Mouse (Mus musculus): ENCODE measurements around the gene Ndfip2. TPM values are rescaled to one million over a fixed set of nuclear protein-coding genes. Genes with fewer than 3 reads are reported as not detected.

Gene Ndfip2
- polyA plus RNA-seq, 1 experiment from 2014 or later: 48.5 TPM

GRCm38 (mm10) chr14:105287972-105288371 lies 29.6 kb downstream of the Ndfip2 start:
- no peak overlapping the region for H3K27ac ChIP-seq
- peaks cover 16% of the 10 kb centered on the region for H3K36me3 ChIP-seq
- H3K4me2 ChIP-seq: no peak overlapping the region
- no peak overlapping the region for H3K4me3 ChIP-seq
- H3K4me1 ChIP-seq: 0 out of 2 replicates have a peak, but pooled peaks cover 3% of the 10 kb centered on the region
- no peaks in the 10 kb centered on the region for H3K9me3 ChIP-seq
- no peaks in the 10 kb centered on the region for H3K27me3 ChIP-seq
- ATAC-seq (ENCODE audit: insufficient number of reproducible peaks, insufficient read depth, low FRiP score, low TSS enrichment, low read depth): no peak
- H3K9ac ChIP-seq: no peak overlapping the region
- 76% methylated on average over 2 of the region's 2 CpGs for WGBS

- Histone ChIP-seq H3K9me3 (no peaks in the 10 kb centered on the region), H3K27me3 (no peaks in the 10 kb centered on the region)
- ATAC-seq (ENCODE audit: insufficient number of reproducible peaks, insufficient read depth, low FRiP score, low TSS enrichment, low read depth): no peak
These were observed 30.2 kb downstream of the Ndfip2 start for GRCm38 (mm10) chr14:105288529-105288928.

GRCm38 (mm10) chr14:105292139-105292538 lies 33.8 kb downstream of the Ndfip2 start:
- Histone ChIP-seq H3K4me2 (no peak overlapping the region), H3K4me3 (no peak overlapping the region), H3K9ac (no peak overlapping the region), H3K9me3 (no peaks in the 10 kb centered on the region), H3K4me1 (0 out of 2 replicates have a peak, but pooled peaks cover 3% of the 10 kb centered on the region), H3K27me3 (no peaks in the 10 kb centered on the region), H3K36me3 (peaks cover 26% of the 10 kb centered on the region), H3K27ac (no peak overlapping the region)
- no peak for ATAC-seq (ENCODE audit: insufficient number of reproducible peaks, insufficient read depth, low FRiP score, low TSS enrichment, low read depth)
- whole genome bisulfite sequencing: 91% methylated on average over 9 of the region's 9 CpGs

More at GRCm38 (mm10) chr14:105288529-105288928, 30.2 kb downstream of the Ndfip2 start:
- Histone ChIP-seq H3K4me3 (no peak overlapping the region), H3K4me1 (0 out of 2 replicates have a peak, but pooled peaks cover 3% of the 10 kb centered on the region), H3K9ac (no peak overlapping the region), H3K4me2 (no peak overlapping the region), H3K36me3 (peaks cover 16% of the 10 kb centered on the region), H3K27ac (no peak overlapping the region)
- 90% methylated on average over 4 of the region's 4 CpGs for WGBS

GRCm38 (mm10) chr14:105293777-105294176 lies 35.4 kb downstream of the Ndfip2 start:
- ATAC-seq (ENCODE audit: insufficient number of reproducible peaks, insufficient read depth, low FRiP score, low TSS enrichment, low read depth): no peak
- 0 out of 2 replicates have a peak, but pooled peaks cover 3% of the 10 kb centered on the region for H3K4me1 ChIP-seq
- 88% methylated on average over 3 of the region's 3 CpGs for WGBS
- H3K36me3 ChIP-seq: peaks cover 20% of the 10 kb centered on the region; the same call in 1 of the 2 replicates
- H3K4me2 ChIP-seq: no peak overlapping the region
- no peak overlapping the region for H3K9ac ChIP-seq
- H3K9me3 ChIP-seq: no peaks in the 10 kb centered on the region
- H3K27ac ChIP-seq: no peak overlapping the region
- no peaks in the 10 kb centered on the region for H3K27me3 ChIP-seq
- no peak overlapping the region for H3K4me3 ChIP-seq

- Histone ChIP-seq H3K9ac (no peak overlapping the region), H3K9me3 (no peaks in the 10 kb centered on the region), H3K4me1 (no peaks in the 10 kb centered on the region), H3K4me2 (no peak overlapping the region), H3K27me3 (no peaks in the 10 kb centered on the region), H3K36me3 (peaks cover 20% of the 10 kb centered on the region; the same call in 1 of the 2 replicates), H3K4me3 (no peak overlapping the region), H3K27ac (no peak overlapping the region)
- ATAC-seq (ENCODE audit: insufficient number of reproducible peaks, insufficient read depth, low FRiP score, low TSS enrichment, low read depth): no peak
- 55% methylated on average over 6 of the region's 6 CpGs for WGBS
These were observed 37.6 kb downstream of the Ndfip2 start for GRCm38 (mm10) chr14:105295820-105296582.

- H3K27ac ChIP-seq: no peak overlapping the region
- H3K36me3 ChIP-seq: peaks cover 3% of the 10 kb centered on the region; the same call in 1 of the 2 replicates
- no peak overlapping the region for H3K4me2 ChIP-seq
- no peaks in the 10 kb centered on the region for H3K9me3 ChIP-seq
- no peaks in the 10 kb centered on the region for H3K27me3 ChIP-seq
- H3K4me1 ChIP-seq: no peaks in the 10 kb centered on the region
- H3K9ac ChIP-seq: no peak overlapping the region
- 54% methylated on average over 5 of the region's 5 CpGs for WGBS
- H3K4me3 ChIP-seq: no peak overlapping the region
- no peak for ATAC-seq (ENCODE audit: insufficient number of reproducible peaks, insufficient read depth, low FRiP score, low TSS enrichment, low read depth)
These were observed 41.4 kb downstream of the Ndfip2 start for GRCm38 (mm10) chr14:105299744-105300255.

GRCm38 (mm10) chr14:105300551-105300950 lies 42.2 kb downstream of the Ndfip2 start:
- Histone ChIP-seq H3K4me1 (no peaks in the 10 kb centered on the region), H3K9ac (no peak overlapping the region), H3K4me3 (no peak overlapping the region), H3K9me3 (no peaks in the 10 kb centered on the region), H3K36me3 (0 out of 2 replicates have a peak, but pooled peaks cover 3% of the 10 kb centered on the region), H3K27me3 (no peaks in the 10 kb centered on the region), H3K27ac (no peak overlapping the region), H3K4me2 (no peak overlapping the region)
- ATAC-seq (ENCODE audit: insufficient number of reproducible peaks, insufficient read depth, low FRiP score, low TSS enrichment, low read depth): no peak
- 74% methylated on average over 10 of the region's 10 CpGs for WGBS

- H3K27ac ChIP-seq: no peak overlapping the region
- WGBS: 62% methylated on average over 4 of the region's 4 CpGs
- no peak overlapping the region for H3K9ac ChIP-seq
- no peaks in the 10 kb centered on the region for H3K27me3 ChIP-seq
- H3K4me3 ChIP-seq: no peak overlapping the region
- no peaks in the 10 kb centered on the region for H3K9me3 ChIP-seq
- no peak overlapping the region for H3K4me2 ChIP-seq
- H3K4me1 ChIP-seq: no peaks in the 10 kb centered on the region
- H3K36me3 ChIP-seq: 0 out of 2 replicates have a peak, but pooled peaks cover 4% of the 10 kb centered on the region
- no peak for ATAC-seq (ENCODE audit: insufficient number of reproducible peaks, insufficient read depth, low FRiP score, low TSS enrichment, low read depth)
These were observed 44.3 kb downstream of the Ndfip2 start for GRCm38 (mm10) chr14:105302708-105303107.

GRCm38 (mm10) chr14:105307716-105308115 lies 49.3 kb downstream of the Ndfip2 start:
- H3K4me3 ChIP-seq: no peak overlapping the region
- ATAC-seq (ENCODE audit: insufficient number of reproducible peaks, insufficient read depth, low FRiP score, low TSS enrichment, low read depth): no peak
- H3K9ac ChIP-seq: no peak overlapping the region
- peaks cover 8% of the 10 kb centered on the region for H3K36me3 ChIP-seq
- no peaks in the 10 kb centered on the region for H3K4me1 ChIP-seq
- H3K27ac ChIP-seq: no peak overlapping the region
- WGBS: 68% methylated on average over 4 of the region's 4 CpGs
- no peaks in the 10 kb centered on the region for H3K27me3 ChIP-seq
- no peaks in the 10 kb centered on the region for H3K9me3 ChIP-seq
- no peak overlapping the region for H3K4me2 ChIP-seq

GRCm38 (mm10) chr14:105312366-105312765 lies 54.0 kb downstream of the Ndfip2 start:
- no peak overlapping the region for H3K27ac ChIP-seq
- no peak overlapping the region for H3K4me3 ChIP-seq
- H3K4me1 ChIP-seq: no peaks in the 10 kb centered on the region
- 87% methylated on average over 4 of the region's 4 CpGs for WGBS
- H3K27me3 ChIP-seq: no peaks in the 10 kb centered on the region
- H3K9ac ChIP-seq: no peak overlapping the region
- peaks cover 4% of the 10 kb centered on the region for H3K36me3 ChIP-seq
- no peak overlapping the region for H3K4me2 ChIP-seq
- H3K9me3 ChIP-seq: no peaks in the 10 kb centered on the region
- ATAC-seq (ENCODE audit: insufficient number of reproducible peaks, insufficient read depth, low FRiP score, low TSS enrichment, low read depth): no peak

GRCm38 (mm10) chr14:105312944-105313343 lies 54.6 kb downstream of the Ndfip2 start:
- Histone ChIP-seq H3K4me2 (no peak overlapping the region), H3K4me1 (no peaks in the 10 kb centered on the region), H3K36me3 (peaks cover 1% of the 10 kb centered on the region), H3K9me3 (no peaks in the 10 kb centered on the region), H3K27ac (no peak overlapping the region), H3K27me3 (no peaks in the 10 kb centered on the region), H3K4me3 (no peak overlapping the region), H3K9ac (no peak overlapping the region)
- no peak for ATAC-seq (ENCODE audit: insufficient number of reproducible peaks, insufficient read depth, low FRiP score, low TSS enrichment, low read depth)
- 88% methylated on average over 2 of the region's 2 CpGs for WGBS

GRCm38 (mm10) chr14:105313877-105314276 lies 55.5 kb downstream of the Ndfip2 start:
- H3K4me2 ChIP-seq: no peak overlapping the region
- no peak for ATAC-seq (ENCODE audit: insufficient number of reproducible peaks, insufficient read depth, low FRiP score, low TSS enrichment, low read depth)
- no peaks in the 10 kb centered on the region for H3K27me3 ChIP-seq
- H3K27ac ChIP-seq: no peak overlapping the region
- H3K36me3 ChIP-seq: no peaks in the 10 kb centered on the region; the same call in 1 of the 2 replicates
- H3K4me1 ChIP-seq: no peaks in the 10 kb centered on the region
- H3K9me3 ChIP-seq: no peaks in the 10 kb centered on the region
- WGBS: 48% methylated on average over 5 of the region's 5 CpGs
- H3K9ac ChIP-seq: no peak overlapping the region
- no peak overlapping the region for H3K4me3 ChIP-seq
